Mouse (Mus musculus): ENCODE data around the gene Spdya.
"Not testable (repeated sequence)": the region's sequence is repeated elsewhere in the genome, so short reads cannot be mapped to it uniquely, and the experiment has no call there.

The Spdya gene

DNA sequence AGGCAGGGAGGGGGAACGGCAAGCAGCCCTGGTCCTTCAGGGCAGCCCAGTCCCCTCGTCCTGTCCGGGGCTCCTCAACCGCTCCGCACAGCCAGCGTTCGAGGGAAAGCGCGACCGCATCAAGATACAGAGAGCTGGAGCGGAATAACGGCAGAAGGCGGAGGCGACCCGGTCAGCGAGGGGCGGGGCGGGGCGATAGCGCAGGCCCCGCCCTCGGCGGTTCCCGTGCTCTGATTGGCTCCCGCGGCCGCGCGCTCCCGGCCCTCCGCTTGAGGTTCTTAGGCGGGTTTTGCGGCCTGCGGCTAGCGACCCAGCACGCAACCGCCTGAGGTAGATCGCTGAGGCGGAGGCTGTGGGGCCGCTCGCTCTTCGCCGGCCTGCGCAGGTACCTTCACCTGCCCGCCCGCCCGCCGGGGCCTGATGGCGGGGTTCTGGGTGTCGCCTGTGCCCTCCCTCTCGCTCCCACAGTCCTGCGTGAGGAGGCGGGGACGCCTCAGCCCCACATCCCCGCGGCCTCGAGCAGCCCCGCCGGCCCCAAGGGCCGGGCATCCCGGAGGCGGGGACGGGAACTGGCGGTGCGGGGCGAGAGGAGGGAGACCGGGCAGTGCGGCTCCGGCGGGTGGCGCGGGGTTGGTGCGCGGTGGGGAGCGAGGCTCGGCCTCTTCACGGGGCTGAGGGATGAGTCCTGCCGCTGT lies at the start of gene Spdya:
Gene Spdya (plus strand): TSS at position 305 of the 695 bp plus-strand sequence.
- DNase-seq (ENCODE audit: low read depth, low spot score): peak; percentile 81

DNA sequence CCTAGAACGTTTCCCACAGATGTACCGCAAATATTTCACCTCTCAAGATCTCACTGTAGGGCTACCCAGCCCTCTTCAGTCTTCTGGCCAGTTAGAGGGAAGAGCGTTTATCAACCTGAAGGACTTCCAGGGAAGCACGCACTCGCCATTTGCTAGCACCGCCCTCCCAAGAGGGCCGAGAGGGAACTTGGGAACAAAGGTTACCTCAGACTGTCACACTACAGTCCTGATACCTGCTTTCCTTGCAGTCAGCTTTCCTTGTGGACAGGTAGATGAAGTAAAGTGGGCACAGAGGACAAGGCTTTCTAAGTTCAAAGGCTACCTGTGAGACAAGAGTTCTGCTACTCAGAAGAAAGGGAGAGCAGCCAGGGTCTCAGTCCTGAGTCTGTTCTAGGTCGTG lies 45.0 kb upstream of the Spdya start:
- DNase-seq (ENCODE audit: low read depth, low spot score): no peak

DNA sequence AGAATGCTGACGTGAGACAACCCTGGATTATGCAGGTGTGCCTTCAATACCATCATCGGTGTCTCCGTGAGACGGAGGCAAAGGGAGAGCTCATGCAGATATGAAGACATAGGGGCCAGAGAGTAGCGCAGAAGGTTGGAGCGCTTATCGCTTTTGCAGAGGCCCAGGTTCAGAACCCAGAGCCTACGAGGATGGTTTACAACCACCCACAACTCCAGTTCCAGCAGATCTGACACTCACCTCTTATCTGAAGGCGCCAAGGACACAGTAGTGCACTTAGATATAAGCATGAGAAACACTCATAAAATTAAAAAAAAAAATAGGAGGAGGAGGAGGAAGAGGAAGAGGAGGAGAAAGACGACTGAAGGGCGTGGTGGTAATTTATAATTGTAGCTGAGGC lies 41.6 kb upstream of the Spdya start:
- DNase-seq (ENCODE audit: low read depth, low spot score): no peak

DNA sequence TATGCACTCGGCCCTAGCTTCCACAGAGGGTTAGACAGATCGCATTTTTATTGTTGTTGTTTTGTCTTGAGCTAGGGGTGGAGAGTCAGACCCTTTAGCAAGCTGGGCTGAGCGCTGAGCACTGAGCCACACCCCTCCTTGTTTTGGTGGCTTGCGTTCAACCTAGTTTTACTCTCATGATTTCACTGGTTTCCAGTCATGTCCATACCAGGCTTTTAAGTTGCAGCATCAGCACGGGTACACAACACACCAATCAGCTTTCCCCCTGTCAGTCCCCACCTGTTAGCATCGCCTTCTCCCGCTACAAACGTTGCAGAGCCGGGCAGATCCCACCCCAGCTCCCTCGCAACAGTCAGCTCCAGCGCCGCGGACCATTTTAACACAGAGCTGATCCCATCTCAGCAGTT lies 25.6 kb upstream of the Spdya start:
- peak; percentile 5 for DNase-seq (ENCODE audit: low read depth, low spot score)

DNA sequence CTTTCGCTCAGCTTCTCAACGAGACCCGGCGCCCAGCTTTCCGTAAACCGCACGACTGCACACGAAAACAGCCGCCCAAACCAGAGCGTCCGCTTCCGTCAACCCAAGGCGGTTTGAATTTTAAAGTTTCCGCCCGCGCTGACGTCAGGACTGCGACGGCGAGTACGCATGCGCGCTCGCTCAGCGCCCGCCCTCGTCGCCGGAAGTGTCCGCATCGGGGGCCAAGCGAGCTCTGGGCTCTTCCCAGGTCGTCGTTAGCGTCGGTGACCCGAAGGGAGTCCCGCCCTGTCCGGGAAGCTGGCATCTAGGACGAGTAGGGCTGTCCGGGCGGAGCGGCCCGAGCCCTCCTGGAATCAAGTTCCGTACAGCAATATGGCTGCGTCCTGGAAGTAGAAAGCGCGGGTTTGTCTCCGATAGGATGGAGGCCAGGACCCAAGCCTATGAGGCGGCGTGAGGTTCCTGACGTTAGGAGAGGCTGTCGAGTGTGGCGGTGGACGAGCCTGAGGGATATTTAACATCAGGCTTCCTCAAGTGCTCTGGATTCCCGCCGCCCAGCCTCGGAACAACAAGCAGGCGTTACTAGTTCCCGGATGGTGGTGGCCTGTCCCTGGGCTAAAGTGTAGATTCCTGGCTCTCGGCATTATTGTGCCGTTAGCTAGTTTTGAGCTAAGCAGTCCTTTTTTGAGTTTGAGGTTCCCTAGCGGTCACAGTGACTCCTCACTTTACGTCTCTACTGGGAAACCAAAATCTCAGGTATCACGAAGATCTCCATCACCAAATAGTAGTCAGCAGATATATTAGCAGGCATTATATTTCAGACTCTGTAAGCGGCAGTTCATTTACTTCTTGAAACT lies 24.9 kb upstream of the Spdya start, which contains the start of gene Ndc80:
Gene Ndc80 (minus strand): TSS at position 147 of the 854 bp plus-strand sequence.
- DNase-seq (ENCODE audit: low read depth, low spot score): peak; percentile 90

DNA sequence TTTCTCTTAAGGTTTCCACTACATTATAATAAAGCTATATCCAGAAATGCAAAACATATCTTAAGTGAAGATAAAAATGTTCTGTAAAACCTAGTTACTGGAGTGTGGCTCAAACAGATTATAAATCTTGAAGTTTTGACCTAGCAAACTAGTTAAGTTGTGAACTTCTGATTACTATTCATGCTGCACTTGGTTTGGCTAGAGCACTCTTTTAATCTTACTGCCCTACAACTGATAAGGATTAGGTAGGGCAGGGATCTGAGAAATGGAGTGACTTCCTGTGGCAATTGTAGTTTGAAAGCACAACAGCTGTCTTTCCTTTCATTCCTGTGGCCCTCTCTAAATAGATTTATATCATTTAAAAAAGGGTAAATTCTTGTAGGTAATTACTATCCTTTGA lies 23.8 kb upstream of the Spdya start:
- DNase-seq (ENCODE audit: low read depth, low spot score): no peak

DNA sequence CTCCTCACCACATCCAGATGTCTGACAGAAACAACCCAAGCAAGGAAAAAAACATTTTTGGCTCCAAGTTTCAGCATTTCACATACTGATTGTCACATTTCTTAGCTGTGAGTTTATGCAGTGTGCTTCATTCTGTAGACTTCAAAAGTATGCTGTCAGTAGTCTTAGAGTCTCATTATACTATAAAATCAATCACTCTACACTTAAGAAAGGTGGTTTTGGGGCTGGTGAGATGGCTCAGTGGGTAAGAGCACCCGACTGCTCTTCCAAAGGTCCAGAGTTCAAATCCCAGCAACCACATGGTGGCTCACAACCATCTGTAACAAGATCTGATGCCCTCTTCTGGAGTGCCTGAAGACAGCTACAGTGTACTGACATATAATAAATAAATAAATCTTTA lies 16.3 kb upstream of the Spdya start:
- not testable (repeated sequence) for DNase-seq (ENCODE audit: low read depth, low spot score)

DNA sequence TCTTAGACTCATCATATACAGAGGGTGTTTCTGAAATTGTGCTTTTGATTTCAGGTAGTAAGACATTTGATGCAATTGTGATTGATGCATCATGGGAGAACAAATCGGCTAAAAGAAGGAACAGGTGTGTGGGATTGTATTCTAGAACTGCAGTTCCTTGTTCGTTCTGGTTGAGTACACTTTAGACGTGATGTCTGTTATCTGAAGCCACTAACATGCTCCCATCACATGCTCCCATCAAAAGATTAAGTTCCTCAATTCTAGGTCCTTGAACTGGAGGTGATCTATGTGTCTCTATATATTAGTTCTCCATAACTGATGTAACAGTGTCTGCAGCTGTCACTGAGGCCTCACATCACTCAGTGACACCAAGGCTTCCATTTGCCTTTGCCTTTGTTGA lies 14.7 kb upstream of the Spdya start:
- no peak for DNase-seq (ENCODE audit: low read depth, low spot score)

DNA sequence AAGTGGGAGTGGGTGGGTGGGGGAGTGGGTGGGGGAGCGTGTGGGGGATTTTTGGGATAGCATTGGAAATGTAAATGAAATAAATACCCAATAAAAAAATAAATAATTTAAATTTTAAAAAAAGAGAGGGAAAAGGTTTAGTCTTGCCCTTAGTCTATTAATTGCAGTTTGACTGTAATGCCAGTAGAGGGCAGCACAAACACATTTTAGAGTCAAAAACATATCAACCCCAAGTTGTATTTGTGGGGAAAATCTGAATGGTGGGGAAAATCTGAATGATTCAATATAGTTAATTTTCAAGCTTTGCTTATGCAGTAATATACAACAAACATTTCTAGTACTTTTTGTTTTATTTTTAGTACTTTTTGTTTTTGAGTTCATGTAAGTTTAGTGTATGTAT lies 3.3 kb upstream of the Spdya start:
- no peak for DNase-seq (ENCODE audit: low read depth, low spot score)

DNA sequence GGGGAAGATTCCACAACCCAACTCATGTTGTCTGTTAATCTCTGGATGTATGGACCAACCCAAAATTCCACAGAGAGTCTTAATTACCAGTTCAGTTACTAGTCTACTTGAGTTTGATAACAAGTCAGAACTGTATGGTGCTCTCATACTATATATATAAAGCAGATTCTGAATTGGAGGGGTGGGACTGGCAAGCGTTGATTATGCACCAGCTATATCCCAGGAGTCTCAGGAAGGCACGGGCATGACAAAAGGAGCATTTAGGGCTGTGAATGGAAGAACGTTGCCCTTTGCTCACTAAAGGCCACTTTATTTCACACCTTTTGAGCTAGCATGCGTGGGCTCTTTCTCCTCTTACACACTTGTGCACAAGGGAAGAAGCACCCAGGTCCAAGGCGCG lies 511 bp upstream of the Spdya start:
- DNase-seq (ENCODE audit: low read depth, low spot score): no peak

DNA sequence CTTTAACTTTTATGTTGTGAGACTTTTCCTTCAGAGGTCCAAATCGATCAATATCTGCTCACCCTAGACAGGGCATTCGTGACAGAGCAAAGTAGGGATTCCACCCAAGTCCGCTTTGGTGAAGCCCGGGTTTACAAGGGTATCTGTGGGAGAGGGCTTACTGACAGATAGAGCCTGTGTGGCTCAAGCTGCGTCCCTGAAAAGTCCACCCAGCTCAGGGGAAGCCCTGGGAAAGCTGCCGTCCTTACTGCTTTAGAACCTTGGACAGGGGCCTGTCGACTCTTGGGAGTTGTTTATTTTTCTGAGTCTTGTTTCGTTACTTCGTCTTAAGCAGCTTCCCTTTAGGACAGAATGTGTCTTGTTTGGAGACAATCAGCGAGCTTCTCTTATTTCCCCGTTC lies 1.0 kb downstream of the Spdya start:
- no peak for DNase-seq (ENCODE audit: low read depth, low spot score)

DNA sequence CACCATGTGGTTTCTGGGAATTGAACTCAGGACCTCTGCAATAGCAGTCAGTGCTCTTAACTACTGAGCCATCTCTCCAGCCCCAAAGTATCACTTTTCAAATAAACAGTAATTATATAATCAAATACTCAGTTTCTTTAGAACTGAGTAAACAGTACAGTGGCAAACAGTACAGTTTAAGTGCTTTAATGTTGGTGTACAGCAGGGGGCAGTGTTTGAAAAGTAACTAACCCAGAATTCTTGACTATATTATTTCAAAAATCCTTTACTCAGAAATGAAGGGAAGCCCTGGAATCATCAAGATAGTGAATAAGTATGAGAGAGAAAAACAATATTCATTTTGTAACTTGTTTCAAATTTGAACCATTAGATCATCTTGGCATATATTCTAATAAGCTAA lies 9.8 kb downstream of the Spdya start:
- no peak for DNase-seq (ENCODE audit: low read depth, low spot score)

DNA sequence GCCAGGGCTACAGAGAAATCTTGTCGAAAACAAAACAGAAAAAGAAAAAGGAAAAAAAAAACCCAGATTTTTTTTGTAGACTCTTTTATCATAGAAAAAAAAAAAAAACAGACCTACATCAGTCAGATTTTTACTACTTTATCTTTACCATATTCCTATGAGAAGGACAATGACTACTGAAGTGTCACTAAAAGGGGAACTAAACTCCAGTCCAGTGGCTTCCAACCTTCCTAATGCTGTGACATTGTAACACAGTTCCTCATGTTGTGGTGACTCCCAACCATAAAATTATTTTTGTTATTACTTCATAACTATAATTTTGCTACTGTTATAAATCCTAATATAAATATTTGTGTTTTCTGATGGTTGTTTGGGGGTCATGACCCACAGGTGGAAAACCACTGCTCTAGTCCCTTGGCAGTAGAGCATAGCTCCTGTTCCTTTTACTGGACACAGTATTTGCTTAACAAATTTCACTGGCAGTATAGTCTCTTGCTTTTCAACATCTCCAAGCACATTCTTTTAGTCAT lies 27.4 kb downstream of the Spdya start:
- DNase-seq (ENCODE audit: low read depth, low spot score): no peak

DNA sequence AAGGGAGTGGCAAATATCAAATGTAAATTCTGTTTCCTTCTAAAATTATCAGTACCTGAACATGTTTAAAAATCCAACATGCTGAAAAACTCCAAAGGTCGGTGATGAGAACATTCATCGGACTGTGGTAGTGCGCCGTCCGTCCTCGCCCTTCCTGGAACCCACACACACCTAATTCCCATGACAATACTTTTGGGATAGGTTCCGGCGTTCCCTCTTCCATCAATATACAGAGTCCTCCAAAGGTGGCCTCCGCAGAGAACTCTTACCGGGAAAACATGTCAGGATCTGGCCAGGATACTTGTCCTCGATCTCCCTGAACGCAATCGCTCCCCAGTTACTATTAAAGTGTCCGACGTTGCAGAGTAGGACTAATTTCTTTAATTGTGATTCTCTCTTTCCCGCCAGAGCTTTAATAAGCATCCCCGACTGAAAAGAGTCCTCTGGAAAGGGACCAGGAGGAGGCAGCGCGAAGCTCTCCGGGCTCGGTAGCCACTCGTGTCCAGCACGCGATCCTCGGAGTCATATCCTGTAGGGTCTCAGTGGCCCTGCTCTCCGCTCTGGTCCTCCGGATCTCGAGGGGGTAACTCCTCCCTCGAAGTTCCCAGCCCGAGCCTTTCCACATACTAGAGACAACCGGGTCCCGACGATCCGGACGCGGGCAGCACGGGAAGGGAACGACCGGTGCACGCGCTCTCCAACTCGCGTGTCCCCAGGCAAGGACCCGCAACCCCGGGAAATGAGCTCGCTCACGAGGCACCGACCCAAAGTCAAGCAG lies 46.2 kb downstream of the Spdya start:
- DNase-seq (ENCODE audit: low read depth, low spot score): no peak

DNA sequence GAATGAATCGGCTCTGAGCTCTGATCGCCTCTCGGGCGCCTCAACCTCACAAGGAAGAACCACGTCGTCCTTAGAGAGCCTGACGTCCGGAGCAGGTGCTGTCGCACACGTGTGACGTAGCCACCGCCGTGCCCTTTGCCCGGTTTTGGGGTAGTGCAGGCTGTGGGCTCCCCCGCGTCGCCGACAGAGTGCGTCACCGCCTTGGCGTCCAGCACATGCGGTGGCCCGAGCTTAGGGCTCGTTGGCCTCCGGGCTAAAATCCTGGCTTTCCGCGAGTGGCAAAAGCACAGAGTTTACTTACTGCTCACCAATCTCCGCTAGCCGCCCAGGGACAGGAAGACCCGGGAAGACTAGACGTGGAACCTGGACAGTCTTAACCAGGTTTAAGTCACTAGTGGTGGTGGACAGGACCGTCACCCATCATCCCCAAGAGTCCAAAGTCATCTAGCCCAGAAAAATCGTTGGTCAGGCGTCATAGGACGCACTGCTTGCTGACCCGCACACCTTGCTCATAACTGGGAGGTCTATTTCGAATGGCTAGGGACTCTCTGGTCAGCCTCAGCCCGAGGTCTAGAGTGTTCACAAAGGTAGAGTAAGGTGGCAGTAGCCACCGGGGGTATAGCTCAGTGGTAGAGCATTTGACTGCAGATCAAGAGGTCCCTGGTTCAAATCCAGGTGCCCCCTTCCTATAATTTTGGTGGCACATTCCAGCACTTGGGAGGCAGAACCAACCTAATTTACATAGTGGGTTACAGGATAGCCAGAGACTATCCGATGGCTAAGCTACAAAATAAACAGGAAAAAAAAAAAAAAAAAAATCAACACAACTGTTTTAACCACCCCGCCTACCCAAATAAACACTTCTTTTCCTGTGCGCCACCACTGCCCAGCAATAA lies 47.0 kb downstream of the Spdya start:
- DNase-seq (ENCODE audit: low read depth, low spot score): peak; percentile 85

DNA sequence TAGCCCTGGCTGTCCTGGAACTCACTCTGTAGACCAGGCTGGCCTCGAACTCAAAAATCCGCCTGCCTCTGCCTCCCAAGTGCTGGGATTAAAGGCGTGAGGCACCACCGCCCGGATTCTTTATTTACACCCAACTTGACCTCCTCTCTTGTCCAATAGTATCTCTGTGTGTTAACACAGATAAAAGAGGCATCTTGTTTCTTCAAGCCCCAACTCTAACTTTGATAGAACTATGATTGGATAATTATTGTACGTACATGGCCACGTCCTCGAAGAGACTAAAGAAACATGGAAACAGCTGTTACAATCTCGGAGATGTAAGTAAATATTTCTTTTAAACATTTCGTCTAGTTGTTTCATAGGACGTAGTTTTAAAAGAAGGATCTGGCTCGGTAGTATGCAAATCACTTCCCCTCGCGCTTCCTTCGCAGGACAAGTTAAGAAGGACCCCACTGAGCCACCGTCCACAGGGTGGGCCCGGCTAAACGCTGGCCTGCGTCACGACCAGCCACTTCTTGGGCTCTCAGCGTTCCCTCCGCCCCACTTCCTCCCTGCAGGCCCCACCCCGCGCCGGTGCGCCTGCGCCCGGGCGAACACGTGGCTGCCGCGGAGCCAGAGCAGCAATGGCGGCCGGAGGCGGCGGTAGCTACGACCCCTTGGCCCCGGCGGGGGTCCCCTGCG lies 63.9 kb downstream of the Spdya start, which contains the start of gene Wdr43:
Gene Wdr43 (plus strand): TSS at position 258 of the 681 bp plus-strand sequence.
- DNase-seq (ENCODE audit: low read depth, low spot score): peak; percentile 91

DNA sequence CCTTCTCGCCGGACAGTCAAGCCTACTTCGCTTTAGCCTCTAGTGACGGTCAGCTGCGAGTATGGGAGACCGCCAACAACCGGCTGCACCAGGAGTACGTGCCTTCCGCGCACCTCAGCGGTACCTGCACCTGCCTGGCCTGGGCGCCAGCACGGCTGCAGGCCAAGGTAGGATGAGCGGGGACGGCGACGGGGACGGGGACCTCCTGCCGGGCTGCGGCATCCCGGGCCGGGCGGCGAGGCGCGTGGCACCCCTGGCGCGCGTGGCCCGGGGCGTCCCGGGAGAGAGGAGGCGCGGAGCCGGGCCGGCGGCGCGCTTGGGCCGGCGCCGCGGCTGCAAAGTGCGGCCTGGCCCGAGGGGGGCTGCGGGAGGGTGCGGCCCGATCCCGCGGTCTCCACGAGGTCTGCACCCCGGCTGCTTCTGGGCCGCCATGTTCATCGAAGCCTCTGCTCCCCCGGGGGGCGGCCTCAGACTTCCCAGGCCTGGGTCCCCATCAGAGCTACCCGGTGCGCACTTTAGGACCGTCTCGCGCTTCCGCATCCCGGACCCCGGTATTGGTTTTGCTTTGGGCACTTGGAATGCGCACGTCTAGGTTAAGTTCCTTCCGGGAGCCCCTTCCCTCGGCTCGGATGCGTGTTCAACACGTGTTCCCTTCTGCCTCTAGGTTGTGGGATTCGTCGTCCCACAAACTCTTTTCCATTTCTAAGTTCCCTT lies 64.6 kb downstream of the Spdya start:
- DNase-seq (ENCODE audit: low read depth, low spot score): peak; percentile 16

DNA sequence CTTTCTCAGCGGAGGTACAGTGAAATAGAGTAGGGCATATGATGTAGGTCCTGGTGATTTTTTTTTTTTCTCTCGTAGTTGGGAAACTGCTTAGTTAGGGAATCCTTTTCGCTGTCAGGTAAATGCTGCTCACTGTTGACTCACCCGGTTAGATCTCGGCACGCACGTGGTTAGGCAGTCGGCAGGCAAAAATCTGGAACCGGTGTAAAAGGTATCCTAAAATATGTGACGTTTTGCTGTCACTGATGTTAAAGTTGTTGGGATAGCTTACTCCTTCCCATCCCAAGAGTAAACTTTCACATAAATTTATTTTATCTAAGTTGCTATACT lies 65.1 kb downstream of the Spdya start:
- no peak for DNase-seq (ENCODE audit: low read depth, low spot score)

DNA sequence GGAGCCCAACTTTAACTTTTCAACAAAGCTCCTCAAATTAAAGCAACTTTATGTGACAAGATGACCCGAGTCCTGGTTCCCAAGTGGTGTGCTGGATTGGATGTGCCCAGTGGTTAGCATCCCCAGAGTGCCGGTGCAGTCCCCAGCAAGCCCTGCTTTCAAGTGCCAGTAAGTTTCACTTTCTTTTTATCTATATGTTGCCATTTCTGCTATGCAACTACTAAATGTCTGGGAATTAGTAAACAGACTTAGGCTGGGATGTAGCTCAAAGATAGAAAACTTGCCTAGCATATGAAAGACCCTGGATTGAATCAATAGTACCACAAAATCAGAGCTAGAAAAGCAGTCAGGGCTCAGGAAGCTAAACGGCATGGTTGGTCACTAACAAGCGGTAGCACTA lies 66.1 kb downstream of the Spdya start:
- DNase-seq (ENCODE audit: low read depth, low spot score): no peak

DNA sequence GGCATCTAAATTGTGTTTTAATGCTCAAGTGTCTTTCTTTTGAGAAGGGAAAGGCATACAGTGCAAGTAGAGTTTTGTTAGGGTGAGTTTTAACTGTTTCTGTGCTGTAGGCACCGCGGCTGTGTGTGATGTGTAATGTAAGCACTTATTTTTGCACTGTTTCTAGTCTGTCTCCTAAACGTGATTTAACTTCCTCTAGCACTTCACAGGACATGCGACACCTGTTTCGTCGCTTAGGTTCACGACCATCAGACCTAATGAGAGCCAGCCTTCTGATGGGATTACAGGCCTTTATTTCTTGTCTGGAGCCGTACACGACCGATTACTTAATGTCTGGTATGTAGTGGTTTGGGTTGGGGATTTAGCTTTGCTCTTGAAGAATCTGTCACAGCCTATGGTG lies 79.9 kb downstream of the Spdya start:
- DNase-seq (ENCODE audit: low read depth, low spot score): no peak
